Mouse (Mus musculus) frontal cortex, postnatal 14 days (tissue): ENCODE results near the gene Zfp607b.

Source experiments
- DNase-seq, 2 experiments: peaks; one replicate each; pipeline ENCODE4 v3.0.0; 2022; ENCODE audit warnings: low spot score in 2 of 2

Zfp607b gene

GRCm38 (mm10) chr7:27685220-27685619 lies 3.9 kb upstream of the Zfp607b start:
- no peak for DNase-seq

- no peak for DNase-seq
Observed at GRCm38 (mm10) chr7:27685681-27686080, 3.5 kb upstream of the Zfp607b start.

DNA sequence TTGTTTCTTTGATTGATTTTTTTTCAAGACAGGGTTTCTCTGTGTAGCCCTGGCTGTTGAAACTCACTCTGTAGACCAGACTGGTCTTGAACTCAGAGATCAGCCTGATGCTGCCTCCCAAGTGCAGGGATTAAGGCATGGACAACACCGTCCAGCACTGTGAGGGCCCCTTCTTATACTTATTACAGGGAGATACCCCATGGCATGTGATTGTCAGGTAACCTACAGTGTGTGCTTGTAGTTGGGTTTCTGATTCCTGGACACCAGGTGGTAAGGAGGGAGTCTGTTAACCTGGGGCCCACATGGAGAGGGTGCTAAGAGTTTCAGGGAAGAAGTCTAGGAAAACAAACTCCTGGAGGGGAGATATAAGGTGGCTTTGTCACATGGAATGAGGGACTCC lies 2.1 kb upstream of the Zfp607b start:
- DNase-seq, result no peak

DNA sequence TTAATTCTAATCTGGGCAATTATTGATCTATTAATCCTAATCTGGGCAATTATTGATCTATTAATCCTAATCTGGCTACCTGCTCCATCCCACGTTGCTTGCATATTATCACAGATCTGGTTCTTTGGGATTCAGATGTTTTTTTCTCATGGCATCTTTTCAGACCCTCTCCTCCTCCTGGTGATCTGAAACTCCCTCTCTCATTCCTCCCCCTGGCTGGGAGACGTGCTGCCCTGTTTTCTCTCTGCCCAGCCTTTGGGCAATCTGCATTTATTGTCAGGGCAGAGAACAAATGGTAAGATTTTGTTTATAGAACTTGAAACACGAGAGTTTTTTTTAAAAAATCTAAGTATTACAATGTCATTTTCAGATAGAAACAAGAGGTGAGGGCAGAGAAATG lies 1.3 kb upstream of the Zfp607b start:
- DNase-seq, result no peak

DNA sequence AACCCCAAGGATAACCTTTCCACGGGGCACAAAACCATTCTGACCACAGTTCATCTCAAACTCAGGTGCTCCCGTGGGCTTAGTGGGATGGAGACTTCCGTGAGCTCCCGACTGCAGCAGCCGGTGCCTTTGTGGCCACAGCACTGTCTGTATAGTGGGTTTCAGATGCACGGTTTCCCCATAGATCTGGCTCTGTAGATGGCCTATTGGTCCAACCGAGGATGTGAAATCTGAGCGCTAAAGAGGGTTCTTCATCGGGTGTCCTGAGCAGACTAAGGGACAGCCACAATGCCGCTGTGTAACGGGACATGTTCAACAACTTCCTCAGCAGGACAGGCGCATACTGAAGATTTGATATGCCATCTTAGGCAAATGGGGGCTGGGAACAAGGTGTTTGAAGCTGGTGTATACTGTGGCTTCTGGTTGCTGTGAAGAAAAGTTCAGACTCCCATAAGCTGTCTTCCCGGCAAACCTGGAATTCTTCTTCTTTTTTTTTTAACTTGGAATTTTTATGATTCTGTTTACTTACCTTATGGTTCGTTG lies 823 bp upstream of the Zfp607b start:
- no peak for DNase-seq

DNA sequence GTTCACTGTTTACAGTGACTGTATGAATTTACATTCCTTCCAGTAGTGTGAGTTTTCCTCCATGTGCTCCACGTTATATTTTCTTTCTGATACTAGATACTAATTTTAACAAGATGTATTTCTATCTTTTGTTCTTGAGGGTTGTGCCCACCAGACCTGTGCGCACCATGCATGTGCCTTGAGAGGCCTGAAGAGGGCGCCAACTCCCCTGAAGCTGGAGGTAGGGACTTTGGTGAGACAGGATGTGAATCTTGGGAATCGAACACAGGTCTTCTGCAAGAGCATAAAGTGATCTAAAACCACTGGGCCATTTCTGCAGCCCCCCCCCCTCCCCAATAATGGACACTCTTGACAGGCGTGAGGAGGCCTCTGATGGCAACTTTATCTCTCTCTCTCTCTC lies 1.9 kb downstream of the Zfp607b start:
- DNase-seq, result no peak

- no peak for DNase-seq
Observed at GRCm38 (mm10) chr7:27696711-27697110, 7.6 kb downstream of the Zfp607b start.

GRCm38 (mm10) chr7:27710402-27710801 lies 21.3 kb downstream of the Zfp607b start:
- no peak for DNase-seq

DNA sequence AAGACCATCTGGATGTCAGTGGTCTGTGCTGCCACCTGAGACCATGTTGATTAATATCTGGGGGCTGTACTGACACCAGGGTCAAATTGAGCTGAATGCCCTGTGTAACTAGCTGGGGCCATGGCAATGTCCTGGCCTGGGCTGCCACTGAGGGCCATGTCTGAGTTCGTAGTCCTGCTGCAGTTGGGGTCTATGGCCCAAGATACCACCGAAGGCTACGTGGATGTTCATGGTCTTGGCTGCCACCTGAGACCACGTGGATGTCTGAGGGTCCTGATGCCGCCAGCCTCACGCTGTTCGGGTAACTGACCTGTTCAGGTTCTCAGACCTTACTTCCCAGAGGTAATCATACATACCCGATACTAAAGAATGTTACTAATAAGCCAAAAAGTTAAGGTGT lies 32.8 kb downstream of the Zfp607b start:
- no peak for DNase-seq

DNA sequence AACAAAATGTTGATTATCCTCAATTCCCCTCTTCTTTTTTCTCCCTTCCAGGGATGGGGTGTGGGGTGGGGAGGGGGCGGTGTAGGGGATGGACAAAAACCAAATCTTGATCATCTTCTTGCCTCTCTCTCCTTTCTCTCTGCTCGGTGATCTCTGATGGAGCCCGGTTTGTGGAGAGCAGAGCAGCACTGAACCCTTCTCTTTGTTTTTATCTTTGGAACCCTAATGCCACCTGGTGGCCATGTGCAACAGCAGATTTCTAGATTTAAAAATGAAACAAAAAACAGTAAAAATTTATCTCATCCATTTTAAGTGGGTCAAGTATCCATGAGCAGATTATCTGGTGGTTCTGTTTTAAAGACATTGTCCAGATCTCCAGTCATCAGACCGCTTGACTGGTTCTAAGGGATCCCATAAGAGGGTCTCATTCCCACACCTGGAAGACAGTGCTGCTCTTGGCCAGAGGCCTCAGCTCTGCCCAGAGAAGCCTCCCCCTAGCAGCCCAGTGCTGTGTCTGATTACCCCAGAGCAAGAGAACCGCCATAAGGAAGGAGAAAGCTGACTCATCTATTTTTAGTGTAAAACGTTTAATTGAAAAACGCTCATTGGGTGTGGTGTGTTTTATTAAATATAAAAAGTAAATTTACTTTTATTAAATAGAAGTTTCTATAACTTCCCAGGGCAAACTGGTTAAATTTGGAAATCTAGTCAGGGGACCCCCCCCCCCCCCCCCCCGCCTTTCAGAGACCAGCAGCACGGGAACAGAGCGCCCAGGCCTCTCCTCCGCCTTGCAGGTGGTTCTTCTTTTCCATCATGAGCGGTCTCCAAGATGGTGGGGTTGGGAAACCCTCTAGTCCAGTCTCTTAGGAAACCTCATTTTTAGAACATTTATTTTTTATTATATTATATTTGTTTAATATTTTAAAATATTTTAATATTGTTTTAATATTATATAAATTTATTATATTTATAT lies 36.7 kb downstream of the Zfp607b start:
- no peak for DNase-seq

DNA sequence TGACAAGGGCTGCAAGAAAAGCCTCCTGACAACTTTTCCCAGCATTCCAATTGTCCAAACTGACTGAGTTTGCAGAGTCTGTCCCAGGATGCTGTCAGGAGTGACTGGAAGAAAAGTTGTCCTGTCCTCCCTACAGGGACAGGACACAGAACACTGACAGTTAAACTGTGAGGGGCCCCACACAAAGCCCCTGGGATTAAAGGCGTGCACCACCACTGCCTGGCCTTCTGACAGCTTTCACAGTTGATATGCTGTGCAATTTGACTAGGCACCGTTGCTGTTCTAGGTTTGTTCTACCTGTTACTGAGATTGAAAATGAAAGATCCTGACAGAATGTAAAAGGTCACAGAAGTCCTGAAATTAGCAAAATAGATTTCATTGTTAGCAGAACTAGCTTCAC lies 38.3 kb downstream of the Zfp607b start:
- DNase-seq, result no peak

GRCm38 (mm10) chr7:27731281-27731883 lies 42.2 kb downstream of the Zfp607b start, which contains the start of gene Zfp60:
TSS of gene Zfp60 (plus strand) at chr7:27731389.
- DNase-seq, result peak; percentile 82 to 86

GRCm38 (mm10) chr7:27731946-27732345 lies 42.8 kb downstream of the Zfp607b start:
- no peak for DNase-seq

DNA sequence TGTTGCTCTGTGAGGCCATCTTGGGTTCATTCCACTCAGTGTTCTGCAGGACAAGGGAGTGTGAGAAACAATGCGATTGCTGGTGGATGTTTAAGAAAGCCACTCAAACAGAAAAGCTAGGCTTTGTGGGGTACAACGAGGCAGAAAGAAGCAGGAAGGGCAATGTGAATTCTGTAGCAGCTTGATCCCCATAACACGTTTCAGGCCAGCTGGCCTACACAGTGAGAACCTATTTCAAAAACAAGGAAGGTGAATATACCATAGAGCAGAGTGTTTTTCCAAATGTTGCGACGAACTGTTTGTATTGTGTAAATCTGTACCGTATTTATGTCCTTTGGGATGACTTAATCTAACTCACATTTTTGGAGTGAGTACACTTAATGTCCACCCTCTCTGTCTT lies 43.4 kb downstream of the Zfp607b start:
- DNase-seq, result no peak

- DNase-seq, result no peak
Observed at GRCm38 (mm10) chr7:27735457-27735856, 46.3 kb downstream of the Zfp607b start.
